Mouse (Mus musculus): ENCODE results near the gene Uqcrc2. TPM values are rescaled to one million over a fixed set of nuclear protein-coding genes. Genes with fewer than 3 reads are reported as not detected.

Uqcrc2 gene
- polyA plus RNA-seq, 1 experiment: 166 TPM

DNA sequence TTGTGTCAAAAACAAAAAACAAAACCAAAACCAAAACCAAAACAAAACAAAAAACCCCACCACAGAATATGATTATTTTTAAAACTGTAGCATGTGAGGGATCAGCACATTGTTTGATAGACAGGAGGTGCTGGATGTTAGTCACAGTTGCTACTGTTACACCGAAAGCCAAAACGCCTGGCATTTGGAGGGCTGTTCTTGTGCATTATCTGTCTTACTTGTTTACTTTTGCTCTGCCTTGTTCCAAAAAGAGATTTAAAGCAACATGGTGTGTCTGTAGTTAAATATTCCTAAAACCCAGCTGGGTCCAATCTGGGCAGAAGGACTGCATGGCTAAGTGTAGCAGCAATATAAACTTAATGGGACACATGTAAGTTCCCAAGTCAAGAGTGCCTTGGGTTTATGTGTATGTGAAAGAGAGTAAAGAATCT lies 49.8 kb downstream of the Uqcrc2 start:
- 40% methylated on average over 2 of the region's 2 CpGs for WGBS
- no peak for DNase-seq (ENCODE audit: low read depth, low spot score)

DNA sequence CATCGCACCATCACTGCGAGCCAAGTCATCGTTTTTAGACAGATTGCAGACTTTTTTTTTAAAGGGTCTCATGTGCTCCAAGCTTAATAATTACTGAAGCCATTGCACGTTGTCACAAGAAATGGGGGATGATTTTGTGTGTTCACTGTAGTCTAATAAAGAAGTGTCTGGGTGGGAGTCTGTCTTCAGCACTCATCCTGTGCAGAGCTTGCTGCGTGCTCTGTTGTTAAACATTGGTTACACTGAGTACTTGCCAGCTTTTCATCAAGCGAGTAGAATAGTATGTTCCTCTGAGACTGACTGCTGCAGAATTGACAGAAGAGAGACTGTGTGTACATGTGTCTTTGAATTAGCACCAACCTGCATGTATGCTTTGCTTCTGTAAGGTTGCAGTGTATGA lies 50.3 kb downstream of the Uqcrc2 start:
- DNase-seq (ENCODE audit: low read depth, low spot score): no peak
- 66% methylated on average over 6 of the region's 6 CpGs for WGBS

DNA sequence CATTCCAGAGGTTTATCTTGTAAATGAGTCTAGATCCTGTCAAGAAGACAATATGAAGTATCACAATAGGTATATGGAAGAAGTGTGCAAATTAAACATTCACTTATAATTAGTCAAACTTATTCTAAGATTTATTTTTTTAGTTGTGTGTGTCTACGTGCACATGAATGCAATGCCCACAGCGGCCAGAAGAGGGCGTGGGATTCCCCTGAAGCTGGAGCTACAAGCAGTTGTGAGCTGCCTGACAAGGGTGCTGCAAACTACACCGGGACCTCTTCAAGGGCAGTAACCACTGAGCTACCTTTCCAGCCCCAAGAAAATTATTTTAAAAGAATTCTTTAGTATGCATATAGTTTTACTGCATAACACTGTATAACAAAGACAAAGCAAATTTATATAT lies 55.7 kb downstream of the Uqcrc2 start:
- 80% methylated on average over 4 of the region's 4 CpGs for WGBS

DNA sequence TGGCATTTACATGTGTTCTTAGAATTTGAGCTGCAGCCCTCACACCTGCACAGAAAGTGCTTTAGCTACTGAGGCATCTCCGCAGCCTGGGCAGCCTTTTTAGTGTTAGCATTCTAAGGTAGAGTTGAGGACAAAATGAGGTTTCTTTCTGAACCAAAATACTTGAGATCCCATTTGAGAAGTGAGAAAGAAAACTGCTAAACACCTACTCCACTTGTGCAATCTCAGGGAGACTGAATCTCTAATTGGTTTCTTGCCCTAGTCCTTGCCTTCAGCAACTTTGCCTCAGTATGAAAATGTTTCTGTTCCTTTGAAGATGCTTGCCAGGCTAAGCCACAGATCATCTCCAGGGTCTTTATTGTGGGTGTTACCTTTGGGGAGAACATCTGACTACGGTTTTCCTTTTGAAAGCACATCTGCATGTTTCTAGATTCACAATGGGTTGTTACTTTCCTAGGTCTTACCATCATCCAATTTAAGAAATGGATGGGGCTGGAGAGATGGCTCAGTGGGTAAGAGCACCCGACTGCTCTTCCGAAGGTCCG lies 58.9 kb downstream of the Uqcrc2 start:
- DNase-seq (ENCODE audit: low read depth, low spot score): no peak
- WGBS: 92% methylated on average over 5 of the region's 5 CpGs

More for the DNA sequence above, 55.7 kb downstream of the Uqcrc2 start:
- DNase-seq (ENCODE audit: low read depth, low spot score): no peak

DNA sequence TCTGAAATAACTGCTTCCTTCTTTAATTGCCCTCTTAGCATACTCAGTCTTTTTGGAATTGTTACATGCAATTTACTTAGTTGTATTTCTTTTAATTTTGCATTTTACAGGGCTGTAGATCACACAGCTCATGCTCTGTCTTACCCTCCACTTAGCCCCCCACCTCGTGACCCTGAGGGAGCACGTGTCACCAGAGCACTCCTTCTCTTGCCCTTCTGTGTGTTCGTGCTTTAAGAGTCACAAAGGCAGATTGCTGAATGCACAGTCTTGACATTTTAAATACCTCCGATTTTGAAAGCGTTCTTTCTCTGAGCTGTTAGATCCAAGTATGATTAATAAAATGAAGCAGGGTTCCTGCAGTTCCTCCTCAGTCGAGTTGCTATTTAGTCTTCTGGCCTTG lies 60.2 kb downstream of the Uqcrc2 start:
- no peak for DNase-seq (ENCODE audit: low read depth, low spot score)
- 74% methylated on average over 6 of the region's 6 CpGs for WGBS

DNA sequence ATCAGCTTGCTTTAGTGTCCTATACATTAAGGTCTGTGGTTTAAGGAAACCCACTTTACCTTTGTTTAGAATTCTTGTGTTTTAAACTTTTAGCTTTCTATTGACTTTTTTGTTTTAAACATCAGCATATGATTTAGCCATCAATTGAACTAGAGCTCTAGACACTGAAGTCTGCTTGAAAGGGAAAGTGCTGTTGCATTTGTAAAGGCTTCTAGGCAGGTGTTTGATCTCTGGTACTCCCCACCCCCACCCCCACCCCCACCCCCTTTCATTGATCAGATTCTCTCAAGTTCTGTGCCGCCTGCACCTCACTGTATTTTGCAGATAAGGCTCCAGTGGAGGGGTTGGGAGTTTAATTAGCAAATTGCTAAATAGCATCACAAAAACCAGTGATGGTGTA lies 60.7 kb downstream of the Uqcrc2 start:
- no peak for DNase-seq (ENCODE audit: low read depth, low spot score)
- WGBS: 100% methylated on average over 1 of the region's 1 CpGs

DNA sequence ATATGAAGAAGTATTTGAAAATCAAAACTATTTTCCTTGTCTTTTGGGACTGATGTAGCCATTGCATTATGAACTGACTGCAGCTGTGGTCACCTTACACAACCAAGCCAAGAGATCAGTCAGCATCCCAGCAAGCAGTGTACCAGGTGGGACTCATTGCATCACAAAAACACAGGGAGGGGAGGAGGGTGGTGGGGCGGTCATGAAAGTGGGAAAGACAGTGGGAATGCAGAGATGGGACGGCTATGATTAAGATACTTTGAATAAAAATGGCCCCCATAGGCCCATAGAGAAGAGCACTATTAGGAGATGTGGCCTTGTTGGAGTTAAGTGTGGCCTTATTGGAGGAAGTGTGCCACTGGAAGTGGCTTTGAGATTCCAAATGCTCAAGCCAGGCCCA lies 61.4 kb downstream of the Uqcrc2 start:
- 94% methylated on average over 2 of the region's 2 CpGs for WGBS
- no peak for DNase-seq (ENCODE audit: low read depth, low spot score)

DNA sequence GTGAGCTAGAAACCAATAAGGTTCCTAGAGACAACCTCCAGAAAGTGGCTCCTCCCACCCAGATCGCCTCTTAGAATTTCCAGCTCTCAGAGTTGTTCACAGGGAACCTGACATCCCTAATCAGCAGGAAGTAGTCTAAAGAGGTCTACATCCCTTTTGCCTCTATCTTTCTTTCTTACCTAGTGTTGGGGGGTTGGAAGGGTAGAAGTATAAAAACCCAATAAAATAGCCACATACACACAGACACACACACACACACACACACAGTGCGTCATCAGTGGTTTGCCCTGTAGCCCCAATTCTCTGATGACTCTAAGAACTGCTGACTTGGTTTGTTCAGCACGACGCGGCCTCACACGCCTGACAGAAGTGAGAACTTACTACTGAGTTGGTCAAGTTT lies 64.6 kb downstream of the Uqcrc2 start:
- 88% methylated on average over 6 of the region's 6 CpGs for WGBS
- DNase-seq (ENCODE audit: low read depth, low spot score): no peak

DNA sequence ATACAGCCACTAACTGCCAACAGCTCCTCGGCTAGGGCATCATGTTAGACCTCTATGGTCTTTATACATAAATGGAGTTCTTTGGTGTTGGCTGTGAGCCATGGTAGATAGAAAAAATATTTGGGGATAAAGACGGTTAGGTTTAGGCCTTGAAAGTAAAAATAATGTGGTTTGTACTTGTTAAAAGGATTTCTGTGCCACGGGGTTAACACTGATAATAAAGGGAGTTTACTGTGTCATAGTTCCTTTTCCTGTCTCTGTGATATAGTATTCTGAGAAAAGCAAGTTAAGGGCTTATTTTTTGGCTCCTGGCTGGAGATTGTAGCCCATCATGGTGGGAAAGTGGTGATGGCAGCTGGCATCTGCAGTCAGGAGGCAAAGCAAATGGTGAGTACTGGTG lies 68.9 kb downstream of the Uqcrc2 start:
- WGBS: 74% methylated on average over 3 of the region's 3 CpGs
- DNase-seq (ENCODE audit: low read depth, low spot score): no peak

Other genes with a start within 250 kb of the Uqcrc2 start
- not detected in 2 replicates for gene Abca16, start 225.5 kb upstream of the Uqcrc2 start, polyA plus RNA-seq (2012; rRNA removed)
- 0.08 and 0.09 TPM in 2 replicates for gene Pdzd9, start 35.2 kb downstream of the Uqcrc2 start, polyA plus RNA-seq (2012; rRNA removed)
- 5.4 and 6.7 TPM in 2 replicates for gene Mosmo, start 42.4 kb downstream of the Uqcrc2 start, polyA plus RNA-seq (2012; rRNA removed)
- 0.07 and 0.11 TPM in 2 replicates for gene Vwa3a, start 104.1 kb downstream of the Uqcrc2 start, polyA plus RNA-seq (2012; rRNA removed)
- gene Gm5737, start 177.2 kb downstream of the Uqcrc2 start, polyA plus RNA-seq (2012; rRNA removed): not detected in 2 replicates
- gene Eef2k, start 207.7 kb downstream of the Uqcrc2 start, polyA plus RNA-seq (2012; rRNA removed): 20.2 and 26.5 TPM in 2 replicates